Mouse (Mus musculus) brain, adult 2 months (tissue): ENCODE measurements around the gene Enpp3.
A peak's percentile ranks its signal among the peaks of the same experiment; 100 is the strongest.

Source experiments
- DNase-seq: peaks from one replicate; pipeline ENCODE4 v3.0.0; 2011; ENCODE audit warnings: low read depth, low spot score

The Enpp3 gene

GRCm38 (mm10) chr10:24842676-24843075 lies at the start of gene Enpp3:
Gene Enpp3 (minus strand): TSS chr10:24842823.
- no peak for DNase-seq

GRCm38 (mm10) chr10:24888343-24888742 lies 45.7 kb upstream of the Enpp3 start:
- peak; percentile 87 for DNase-seq

GRCm38 (mm10) chr10:24886008-24886407 lies 43.4 kb upstream of the Enpp3 start:
- peak; percentile 18 for DNase-seq

- DNase-seq, result no peak
These were observed 31.0 kb upstream of the Enpp3 start for GRCm38 (mm10) chr10:24873624-24874023.

- peak; percentile 99 for DNase-seq
These were observed 27.2 kb upstream of the Enpp3 start, which contains the start of gene Med23 for GRCm38 (mm10) chr10:24869760-24870290. Gene Med23 (plus strand): TSS chr10:24869986.

GRCm38 (mm10) chr10:24864434-24864833 lies 21.8 kb upstream of the Enpp3 start:
- DNase-seq, result no peak

GRCm38 (mm10) chr10:24863146-24863545 lies 20.5 kb upstream of the Enpp3 start:
- DNase-seq, result no peak

- DNase-seq, result no peak
These were observed 625 bp downstream of the Enpp3 start for GRCm38 (mm10) chr10:24841998-24842397.

GRCm38 (mm10) chr10:24840795-24841194 lies 1.8 kb downstream of the Enpp3 start:
- DNase-seq, result no peak

GRCm38 (mm10) chr10:24836366-24837038 lies 6.1 kb downstream of the Enpp3 start:
- DNase-seq, result no peak

- peak; percentile 21 for DNase-seq
These were observed 6.8 kb downstream of the Enpp3 start for GRCm38 (mm10) chr10:24835702-24836342.

GRCm38 (mm10) chr10:24834634-24835371 lies 7.8 kb downstream of the Enpp3 start:
- no peak for DNase-seq

GRCm38 (mm10) chr10:24832306-24832705 lies 10.3 kb downstream of the Enpp3 start:
- DNase-seq, result no peak

GRCm38 (mm10) chr10:24831377-24832095 lies 11.1 kb downstream of the Enpp3 start:
- no peak for DNase-seq

- DNase-seq, result no peak
These were observed 12.2 kb downstream of the Enpp3 start for GRCm38 (mm10) chr10:24830448-24830847.

GRCm38 (mm10) chr10:24828136-24828535 lies 14.5 kb downstream of the Enpp3 start:
- no peak for DNase-seq

- DNase-seq, result peak; percentile 16
These were observed 16.5 kb downstream of the Enpp3 start for GRCm38 (mm10) chr10:24826130-24826529.

GRCm38 (mm10) chr10:24825456-24826081 lies 17.1 kb downstream of the Enpp3 start:
- no peak for DNase-seq

GRCm38 (mm10) chr10:24824621-24825020 lies 18.0 kb downstream of the Enpp3 start:
- DNase-seq, result no peak

- no peak for DNase-seq
These were observed 18.7 kb downstream of the Enpp3 start for GRCm38 (mm10) chr10:24823697-24824535.
